Mouse (Mus musculus) urinary bladder, adult 18-20 months (tissue): Measurements from ENCODE around the gene Zscan21.
"Not testable (repeated sequence)": the region's sequence is repeated elsewhere in the genome, so short reads cannot be mapped to it uniquely, and the experiment has no call there.

ENCODE experiments used
- DNase-seq, 2 experiments: peaks; one replicate each; pipeline ENCODE4 v3.0.0; 2022; ENCODE audit warnings: low spot score in 2 of 2, mixed read lengths in 2 of 2

Zscan21 gene

GRCm38 (mm10) chr5:138116255-138117198 lies at the start of gene Zscan21:
Zscan21 (plus strand) TSS chr5:138116903.
- DNase-seq = peak; percentile 88 to 89

DNA sequence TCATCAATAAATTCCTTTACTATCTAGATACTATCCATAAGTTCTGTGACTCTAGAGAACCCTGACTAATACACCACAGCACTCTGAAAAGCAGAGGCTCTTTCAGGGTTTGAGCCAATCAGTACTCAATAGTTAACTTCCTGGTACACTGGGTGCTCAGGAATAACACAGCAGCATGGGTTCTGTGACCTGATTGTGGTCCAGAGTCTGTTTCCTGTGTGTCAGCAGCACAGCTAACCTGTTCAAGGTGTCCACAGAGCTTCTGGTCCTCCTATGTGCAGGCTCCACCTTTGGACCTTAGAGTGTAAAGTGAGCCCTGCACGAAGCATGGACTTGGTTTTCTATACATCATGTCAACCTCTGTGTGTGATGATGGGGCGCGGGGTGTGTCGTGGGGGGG lies 42.9 kb upstream of the Zscan21 start:
- DNase-seq = no peak

DNA sequence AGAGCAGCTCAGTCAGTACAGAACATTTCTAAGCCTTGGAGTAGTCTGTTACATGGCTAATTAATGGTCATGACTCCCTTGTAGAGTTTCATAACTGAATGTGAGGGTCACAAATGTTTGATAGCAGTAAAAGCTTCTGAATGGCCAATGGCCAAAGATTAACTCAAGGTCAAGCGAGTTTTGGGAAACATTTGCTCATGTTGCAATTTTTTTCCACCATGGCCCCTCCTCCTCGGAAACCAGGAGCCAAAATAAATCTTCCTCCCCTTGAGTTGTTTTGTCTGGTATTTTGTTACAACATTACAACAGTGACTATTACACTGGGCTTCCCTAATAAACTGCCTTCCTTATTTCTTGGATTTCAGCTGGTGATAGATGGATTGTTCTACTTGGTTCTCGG lies 41.0 kb upstream of the Zscan21 start:
- DNase-seq = no peak

GRCm38 (mm10) chr5:138076148-138076547 lies 40.6 kb upstream of the Zscan21 start:
- no peak for DNase-seq

- DNase-seq = no peak
These were observed 36.2 kb upstream of the Zscan21 start for GRCm38 (mm10) chr5:138080456-138080855.

GRCm38 (mm10) chr5:138081446-138081845 lies 35.3 kb upstream of the Zscan21 start:
- no peak for DNase-seq

DNA sequence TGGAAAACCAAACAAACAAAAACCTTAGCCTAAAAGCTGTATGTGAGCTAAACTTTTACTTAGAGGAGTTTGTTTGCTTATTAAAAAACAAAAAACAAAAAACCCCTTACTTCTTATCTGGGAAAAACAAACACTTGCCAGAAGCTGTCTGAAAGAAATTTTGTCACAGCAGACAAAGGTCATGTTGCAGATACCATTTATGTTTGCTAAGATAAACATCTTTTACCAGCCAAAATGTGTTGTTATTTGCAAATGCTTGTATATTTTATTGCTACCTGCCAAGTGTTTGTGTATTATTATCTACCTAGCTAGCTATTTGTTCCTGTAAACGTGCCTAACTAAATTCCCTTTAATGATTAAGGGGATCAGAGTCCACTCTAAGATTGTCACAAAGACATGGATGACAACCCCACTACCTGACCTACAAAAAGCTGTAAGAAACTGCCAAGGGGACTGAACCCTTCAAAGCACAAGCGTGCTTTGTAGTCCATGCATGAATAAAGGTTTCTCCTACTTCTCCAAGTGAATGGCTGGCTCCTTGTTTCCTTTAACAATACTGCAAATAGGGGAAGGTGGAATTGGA lies 33.3 kb upstream of the Zscan21 start:
- no peak for DNase-seq

DNA sequence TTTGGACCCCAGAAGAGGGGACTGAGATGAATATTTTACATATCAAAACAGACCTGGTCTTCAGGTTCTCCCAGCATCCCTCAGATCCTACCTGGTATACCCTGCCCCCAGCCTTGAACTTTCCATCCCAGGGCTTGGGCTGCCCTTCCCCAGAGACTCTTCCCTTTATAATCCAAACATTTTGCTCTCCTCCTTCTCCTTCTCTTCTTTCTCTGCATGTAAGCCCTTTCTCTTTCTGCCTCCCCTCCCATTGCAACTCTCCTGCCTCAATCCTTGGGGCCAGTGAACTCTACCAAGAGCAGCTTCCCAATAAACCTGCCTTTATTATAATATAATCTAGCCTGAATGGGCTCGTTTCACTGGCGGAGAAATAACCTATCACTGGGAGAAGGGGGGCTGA lies 32.8 kb upstream of the Zscan21 start:
- no peak for DNase-seq

- DNase-seq = no peak
These were observed 32.2 kb upstream of the Zscan21 start for GRCm38 (mm10) chr5:138084507-138084906.

DNA sequence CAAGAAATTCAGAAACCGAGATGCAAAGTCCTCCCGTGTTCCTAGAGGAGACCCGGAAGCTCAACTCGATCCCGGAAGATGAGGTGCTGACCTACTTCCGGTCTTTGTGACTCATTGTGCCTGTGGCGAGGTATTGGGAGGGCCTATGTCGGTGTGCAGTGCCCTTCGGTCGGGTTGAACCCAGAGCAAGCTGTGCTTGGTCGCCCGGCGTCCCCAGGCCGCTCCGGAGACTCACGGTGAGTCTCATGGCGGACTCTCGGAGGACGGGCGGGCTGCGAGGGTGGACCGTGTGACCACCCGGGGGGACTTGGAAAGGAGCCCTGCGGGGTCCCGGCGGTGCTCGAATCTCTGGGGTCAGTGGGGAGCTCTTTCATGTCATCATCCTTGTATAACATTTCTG lies 31.7 kb upstream of the Zscan21 start, which contains the start of gene Zkscan1:
Gene Zkscan1, plus strand, starts transcription at position 89 of the 400 bp plus-strand sequence.
- peak; percentile 59 to 81 for DNase-seq

DNA sequence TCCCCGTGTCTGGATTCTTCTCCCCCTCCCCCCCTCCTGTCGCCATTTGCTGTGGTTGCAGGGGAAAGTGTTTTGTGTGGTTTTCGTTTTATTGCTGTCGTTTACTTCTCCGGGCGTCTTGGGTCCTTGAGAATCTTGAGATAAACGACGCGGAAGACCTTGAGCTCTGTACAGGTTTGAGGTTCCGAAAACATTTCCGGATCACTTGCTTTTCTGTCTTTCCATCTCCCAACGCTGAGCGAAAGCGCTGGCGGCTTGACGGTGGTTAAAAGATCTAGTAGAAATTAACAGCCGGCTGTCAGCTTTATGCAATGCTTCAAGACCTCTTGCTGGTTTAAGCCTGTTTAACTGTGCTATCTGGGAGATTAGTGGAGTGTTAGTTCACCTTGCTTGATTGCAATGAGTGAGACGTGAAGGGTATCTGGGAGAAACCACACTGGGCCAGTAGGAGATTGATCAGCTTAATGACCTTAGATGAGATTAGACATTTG lies 31.2 kb upstream of the Zscan21 start:
- DNase-seq = peak in 1 of 2 experiments; percentile 26

- no peak for DNase-seq
These were observed 29.9 kb upstream of the Zscan21 start for GRCm38 (mm10) chr5:138086842-138087241.

GRCm38 (mm10) chr5:138088366-138088765 lies 28.3 kb upstream of the Zscan21 start:
- no peak for DNase-seq

- DNase-seq = no peak
These were observed 27.6 kb upstream of the Zscan21 start for GRCm38 (mm10) chr5:138089108-138089551.

- DNase-seq = no peak
These were observed 26.4 kb upstream of the Zscan21 start for GRCm38 (mm10) chr5:138090271-138090670.

GRCm38 (mm10) chr5:138090737-138091136 lies 26.0 kb upstream of the Zscan21 start:
- no peak for DNase-seq

DNA sequence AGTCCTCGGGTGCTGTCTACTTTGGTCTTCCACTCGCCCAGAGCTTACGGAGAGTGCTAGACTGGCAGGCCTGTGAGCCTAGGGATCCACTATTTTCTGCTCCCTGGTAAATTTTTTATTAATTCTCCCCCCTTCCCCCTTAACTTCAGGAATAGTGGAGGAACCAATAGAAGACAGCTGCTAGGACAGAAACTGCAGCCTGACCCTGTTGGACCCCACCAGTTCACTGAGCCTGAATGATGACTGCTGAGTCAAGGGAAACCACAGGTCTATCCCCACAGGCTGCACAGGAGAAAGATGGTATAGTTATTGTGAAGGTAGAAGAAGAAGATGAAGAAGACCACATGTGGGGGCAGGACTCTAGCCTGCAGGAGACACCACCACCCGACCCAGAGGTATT lies 23.9 kb upstream of the Zscan21 start:
- DNase-seq = no peak

DNA sequence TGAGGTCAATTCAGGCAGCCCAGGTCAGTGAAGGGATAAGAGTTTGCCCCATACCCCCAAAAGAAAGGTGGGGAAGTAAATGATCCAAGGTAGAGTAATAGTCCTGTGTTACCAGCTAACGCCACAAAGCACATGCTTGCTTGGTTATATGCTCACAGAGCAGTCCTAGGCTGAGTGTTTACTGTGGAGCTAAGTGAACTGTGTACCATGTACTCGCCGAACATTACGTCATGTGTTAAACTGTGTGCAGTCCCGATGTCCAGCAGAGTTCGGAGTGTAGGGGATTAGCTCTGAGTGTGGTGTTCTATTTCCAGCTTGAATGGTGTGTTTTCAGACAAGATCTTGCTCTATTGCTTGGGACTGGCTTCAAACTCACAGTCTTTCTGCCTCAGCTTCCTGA lies 22.2 kb upstream of the Zscan21 start:
- no peak for DNase-seq

DNA sequence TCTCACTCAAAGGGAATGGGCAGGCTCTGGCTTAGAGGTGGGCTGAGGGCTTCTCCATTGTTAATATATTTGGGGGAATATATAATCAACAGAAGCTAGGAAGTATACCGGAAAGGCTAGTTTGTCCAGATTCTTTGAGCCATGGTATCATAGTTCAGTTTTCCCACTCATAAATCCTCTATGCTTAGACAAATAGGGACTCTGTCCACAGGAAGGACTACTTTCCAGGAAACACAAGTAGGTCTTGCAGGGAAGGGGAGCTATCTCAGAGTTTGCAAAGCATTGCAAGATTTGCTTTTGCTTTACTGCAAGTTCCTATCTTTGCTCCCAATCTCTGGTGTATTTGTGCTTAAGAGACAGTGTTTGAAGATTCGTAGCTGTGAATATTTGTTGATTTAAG lies 11.7 kb upstream of the Zscan21 start:
- DNase-seq = no peak

GRCm38 (mm10) chr5:138107130-138107529 lies 9.6 kb upstream of the Zscan21 start:
- no peak for DNase-seq

DNA sequence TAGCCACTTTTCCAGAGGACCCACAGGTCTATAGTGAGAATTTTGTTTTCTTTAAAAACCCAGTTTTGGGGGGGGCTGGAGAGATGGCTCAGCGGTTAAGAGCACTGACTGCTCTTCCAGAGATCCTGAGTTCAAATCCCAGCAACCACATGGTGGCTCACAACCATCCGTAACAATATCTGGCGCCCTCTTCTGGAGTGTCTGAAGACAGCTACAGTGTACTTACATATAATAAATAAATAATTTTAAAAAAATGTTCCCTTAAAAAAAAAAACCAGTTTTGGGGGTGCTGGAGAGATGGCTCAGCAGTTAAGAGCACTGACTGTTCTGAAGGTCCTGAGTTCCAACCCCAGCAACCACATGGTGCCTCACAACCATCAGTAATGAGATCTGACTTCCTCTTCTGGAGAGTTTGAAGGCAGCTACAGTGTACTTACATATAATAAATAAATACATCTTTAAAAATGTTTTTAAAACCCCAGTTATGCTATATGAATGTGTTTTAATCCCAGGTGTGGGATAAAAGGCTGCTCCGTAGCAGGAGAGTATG lies 6.8 kb upstream of the Zscan21 start:
- DNase-seq = not testable (repeated sequence)
